Mouse (Mus musculus) lung, adult 2 months (tissue): ENCODE results near the gene Crlf3. TPM values are rescaled to one million over a fixed set of nuclear protein-coding genes. Genes with fewer than 3 reads are reported as not detected.

Experiments used
- DNase-seq: peaks from one replicate; pipeline ENCODE4 v3.0.0; 2022
- H3K4me1 ChIP-seq: fragments of 200-500 bp; 2 replicates; pipeline ENCODE4 v1.6.1; 2011; ENCODE audit warnings: low read length; ENCODE audit not compliant: control insufficient read depth, insufficient read depth
- H3K4me3 ChIP-seq: fragments of 200-500 bp; replicated peaks from 2 replicates; pipeline ENCODE3; 2011; ENCODE audit warnings: low read depth, mild to moderate bottlenecking, control low read depth, low read length; ENCODE audit errors: extremely low read depth
- CTCF ChIP-seq: fragments of 200-500 bp; IDR thresholded peaks from 2 replicates; pipeline ENCODE4 v1.5.1; 2011; ENCODE audit warnings: mild to moderate bottlenecking, low read length, control low read depth; ENCODE audit not compliant: insufficient read depth
- POLR2A ChIP-seq: fragments of 200-500 bp; IDR thresholded peaks from 2 replicates; pipeline ENCODE4 v1.6.1; 2011; ENCODE audit warnings: low read depth, mild to moderate bottlenecking, control low read depth, low read length, borderline replicate concordance; ENCODE audit errors: extremely low read depth
- WGBS: fragments of 180-500 bp; shearing (Covaris S2); methylation state at CpG from one replicate; pipeline ENCODE4 v1.1.7; 2018; 5-methylcytosine and 5-hydroxymethylcytosine counted together
- polyA plus RNA-seq: library from polyadenylated mRNA; depleted of rRNA; stranded (reverse); fragments of >200 nt; gene quantifications from 2 replicates; pipeline ENCODE4 v1.2.3, GENCODE M21; 2012; rRNA removed

Crlf3 gene
- polyA plus RNA-seq: 19.2 and 26.0 TPM in 2 replicates

DNA sequence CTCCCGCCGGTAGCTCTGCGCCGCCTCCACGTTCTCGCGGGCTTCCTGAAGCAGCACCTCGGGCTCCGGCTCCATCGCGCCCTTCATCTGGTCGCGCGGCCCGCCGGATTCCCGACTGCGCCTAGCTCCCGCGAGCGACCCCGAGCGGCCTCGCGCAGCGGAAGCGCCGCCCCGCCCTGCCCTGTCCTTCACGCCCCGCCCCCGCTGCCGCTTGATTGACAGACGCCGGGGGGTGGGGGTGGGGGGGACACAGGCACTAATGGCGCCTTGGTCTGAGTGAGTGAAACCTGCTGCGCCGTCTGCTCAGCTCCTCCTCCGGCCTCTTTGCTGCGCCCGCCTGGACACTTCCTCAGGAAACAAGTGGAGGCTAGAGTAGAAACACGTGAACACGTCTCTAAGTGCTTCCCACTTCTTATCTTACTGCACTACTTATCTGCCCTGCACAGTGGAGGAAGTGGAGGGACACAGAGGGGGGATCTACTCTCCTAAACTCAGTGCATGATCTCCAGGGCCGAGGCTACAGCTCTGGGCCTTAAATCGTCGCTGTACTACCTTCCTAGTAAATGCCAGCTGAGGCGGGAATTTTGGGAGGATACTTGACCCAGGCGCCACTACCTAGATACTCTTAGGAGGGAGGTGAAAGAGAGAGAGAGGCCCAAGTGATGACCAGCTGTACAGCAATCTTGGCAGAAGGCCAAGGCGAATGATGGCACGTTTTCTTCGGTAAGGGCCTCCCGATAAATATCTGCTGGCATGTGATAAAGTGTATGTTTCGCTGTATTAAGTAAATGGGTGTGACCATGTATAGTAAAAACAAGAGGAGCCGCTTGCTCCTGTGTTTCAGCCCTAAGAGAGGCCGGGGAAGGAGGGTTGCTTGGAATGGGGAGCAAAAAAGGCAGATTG, at the start of gene Crlf3:
TSS of gene Crlf3 (minus strand) at position 166 of the 903 bp plus-strand sequence.
- TF ChIP-seq POLR2A: peak; percentile 76
- no peak for TF ChIP-seq CTCF
- peak within 1 kb of the TSS; percentile 95 for H3K4me3 ChIP-seq
- H3K4me1 ChIP-seq: peaks cover 7% of the 10 kb centered on the region; the same call in 1 of the 2 replicates
- 2% methylated on average over 54 of the region's 55 CpGs for WGBS
- DNase-seq: peak; percentile 93

DNA sequence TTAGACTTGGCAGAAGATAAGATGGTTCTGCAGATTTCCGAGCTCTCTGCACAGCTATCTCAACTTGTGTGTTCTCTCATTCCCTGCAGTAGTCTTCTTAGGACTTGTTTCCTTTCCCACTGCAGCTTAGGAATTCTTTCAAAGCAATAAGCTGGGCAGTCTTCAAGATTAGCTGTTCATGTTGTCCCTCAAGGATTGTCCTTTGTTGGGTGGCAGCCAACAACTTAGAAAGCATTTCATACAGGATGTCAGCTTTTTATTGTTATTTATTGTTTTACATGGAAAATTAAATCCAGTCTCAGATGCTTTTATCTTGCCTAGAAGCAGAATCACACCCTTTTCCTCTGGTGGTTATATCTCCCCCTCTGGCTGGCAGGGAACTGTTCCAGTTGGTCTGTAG, 35.6 kb upstream of the Crlf3 start:
- TF ChIP-seq POLR2A (no peak), CTCF (no peak)
- H3K4me1 ChIP-seq: no peaks in the 10 kb centered on the region
- DNase-seq: no peak
- H3K4me3 ChIP-seq: no peak overlapping the region
- 50% methylated on average over 1 of the region's 1 CpGs for WGBS

DNA sequence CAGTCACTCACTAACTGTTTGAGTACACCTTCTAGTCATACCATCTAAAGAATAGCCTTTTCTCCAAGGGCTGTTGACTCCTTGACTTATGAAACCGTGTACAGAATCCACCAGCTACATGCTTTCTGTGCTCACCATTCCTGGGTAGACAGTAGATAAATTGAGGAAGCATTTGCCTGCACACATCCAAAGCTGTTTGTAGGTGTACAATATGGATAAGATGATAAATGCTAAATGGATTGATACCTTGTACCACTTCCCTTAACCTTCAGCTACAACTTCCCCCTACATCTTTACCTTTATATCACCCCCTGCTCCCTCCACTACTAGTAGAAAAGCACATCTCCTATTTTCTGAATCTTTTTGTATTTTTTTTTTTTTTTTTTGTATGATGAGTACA, 23.6 kb upstream of the Crlf3 start:
- DNase-seq: no peak
- 83% methylated on average over 1 of the region's 1 CpGs for WGBS
- TF ChIP-seq POLR2A: no peak
- no peak for TF ChIP-seq CTCF
- Histone ChIP-seq H3K4me3 (no peak overlapping the region), H3K4me1 (no peaks in the 10 kb centered on the region)

DNA sequence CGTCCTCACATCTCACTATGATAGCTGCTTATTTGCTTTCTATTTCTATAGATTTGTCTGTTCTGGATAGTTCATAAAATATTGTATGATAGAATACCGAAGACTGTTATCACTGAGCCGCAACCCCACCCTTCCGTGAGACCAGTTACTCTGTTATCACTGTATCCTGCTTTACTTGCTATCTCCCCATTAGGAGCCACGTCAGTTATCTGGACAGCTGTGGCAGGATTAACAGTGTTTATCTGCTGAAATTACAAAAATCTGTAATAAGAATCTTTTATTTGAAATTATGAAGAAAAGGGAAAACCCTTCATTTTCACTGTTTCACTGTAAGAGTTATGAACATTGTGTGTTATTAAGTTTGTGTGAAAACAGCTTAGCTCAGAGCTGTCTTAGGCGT, 20.5 kb upstream of the Crlf3 start:
- no peak for TF ChIP-seq POLR2A
- TF ChIP-seq CTCF: no peak
- no peaks in the 10 kb centered on the region for H3K4me1 ChIP-seq
- no peak overlapping the region for H3K4me3 ChIP-seq
- no peak for DNase-seq
- WGBS: 89% methylated on average over 6 of the region's 6 CpGs

DNA sequence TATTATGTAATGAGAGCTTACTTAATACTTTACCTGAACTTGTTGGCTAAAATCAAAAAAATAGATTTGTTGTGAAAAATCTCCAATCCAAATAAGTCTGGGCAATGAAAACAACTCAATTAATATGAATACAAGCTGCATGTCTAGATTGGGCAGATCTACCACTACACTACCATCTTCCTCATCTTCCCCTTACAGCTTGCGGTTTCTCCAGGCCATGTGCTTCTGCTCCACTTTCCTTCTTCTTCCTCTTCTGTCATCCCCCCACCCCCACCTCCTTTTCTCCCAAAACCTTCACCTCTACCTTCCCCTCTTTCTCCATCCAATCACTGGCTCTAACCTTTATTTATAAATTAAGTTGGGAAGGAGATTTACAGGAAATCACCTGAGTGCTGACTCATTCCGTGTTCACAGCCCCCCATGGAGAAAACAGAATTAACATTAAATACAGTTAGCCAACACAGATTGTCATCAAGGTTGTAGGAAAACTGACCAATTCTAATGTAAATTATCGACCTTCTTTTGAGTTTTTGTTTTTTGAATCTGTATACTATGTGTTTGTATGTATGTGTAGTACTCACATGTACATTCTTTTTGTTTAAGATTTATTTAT, 17.8 kb upstream of the Crlf3 start:
- no peak for DNase-seq
- H3K4me1 ChIP-seq: no peaks in the 10 kb centered on the region
- TF ChIP-seq POLR2A: no peak
- TF ChIP-seq CTCF: no peak
- 88% methylated on average over 3 of the region's 3 CpGs for WGBS
- H3K4me3 ChIP-seq: no peak overlapping the region

DNA sequence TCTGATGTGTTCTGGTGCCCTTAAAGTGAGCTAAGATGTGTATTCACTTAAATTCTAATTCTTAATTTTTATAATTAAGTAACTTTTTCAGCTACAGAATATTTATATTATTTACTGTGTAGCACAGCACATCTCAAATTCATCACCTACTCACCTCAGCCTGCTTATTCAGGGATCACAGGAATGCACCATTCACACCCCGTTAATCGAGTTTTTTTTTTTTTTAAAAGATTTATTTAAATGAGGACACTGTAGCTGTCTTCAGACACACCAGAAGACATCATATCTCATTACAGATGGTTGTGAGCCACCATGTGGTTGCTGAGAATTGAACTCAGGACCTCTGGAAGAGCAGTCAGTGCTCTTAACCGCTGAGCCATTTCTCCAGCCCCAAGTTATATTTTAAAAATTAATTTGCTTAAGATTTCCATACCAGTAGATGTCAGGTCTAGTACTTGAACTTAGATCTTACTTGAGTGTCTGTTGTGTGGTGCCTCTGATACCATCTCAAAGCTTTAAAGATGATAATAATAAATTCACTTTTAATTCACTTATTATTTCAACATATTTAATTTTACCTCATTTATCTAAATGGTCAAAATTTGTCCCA, 9.9 kb upstream of the Crlf3 start:
- no peak overlapping the region for H3K4me3 ChIP-seq
- TF ChIP-seq POLR2A (no peak), CTCF (no peak)
- DNase-seq: no peak
- H3K4me1 ChIP-seq: peaks cover 6% of the 10 kb centered on the region; the same call in 1 of the 2 replicates
- WGBS: 48% methylated on average over 3 of the region's 3 CpGs

DNA sequence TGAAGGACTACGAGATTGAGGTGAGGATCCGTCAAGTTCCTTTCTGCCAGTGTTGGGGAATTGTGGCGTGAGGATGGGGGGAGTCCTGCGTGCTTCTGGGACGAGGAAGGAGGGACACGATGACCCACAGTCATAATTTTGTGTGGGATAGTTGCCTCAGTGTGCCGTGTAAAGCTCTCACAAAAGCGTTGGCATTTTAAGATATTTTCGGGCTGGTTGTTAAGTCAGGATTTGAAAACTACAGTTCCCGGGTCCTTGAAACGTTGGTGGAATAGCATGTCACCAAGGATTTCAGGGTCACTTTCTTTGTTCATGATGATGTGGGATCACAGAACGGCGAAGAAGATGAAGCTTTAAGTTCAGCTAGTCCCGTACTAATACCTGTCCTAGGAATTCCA, 9.0 kb upstream of the Crlf3 start:
- Histone ChIP-seq H3K4me3 (peak overlapping the region; percentile 88), H3K4me1 (peaks cover 8% of the 10 kb centered on the region; the same call in 1 of the 2 replicates)
- TF ChIP-seq POLR2A (no peak), CTCF (no peak)
- DNase-seq: no peak
- WGBS: under 1% methylated on average over 14 of the region's 14 CpGs

DNA sequence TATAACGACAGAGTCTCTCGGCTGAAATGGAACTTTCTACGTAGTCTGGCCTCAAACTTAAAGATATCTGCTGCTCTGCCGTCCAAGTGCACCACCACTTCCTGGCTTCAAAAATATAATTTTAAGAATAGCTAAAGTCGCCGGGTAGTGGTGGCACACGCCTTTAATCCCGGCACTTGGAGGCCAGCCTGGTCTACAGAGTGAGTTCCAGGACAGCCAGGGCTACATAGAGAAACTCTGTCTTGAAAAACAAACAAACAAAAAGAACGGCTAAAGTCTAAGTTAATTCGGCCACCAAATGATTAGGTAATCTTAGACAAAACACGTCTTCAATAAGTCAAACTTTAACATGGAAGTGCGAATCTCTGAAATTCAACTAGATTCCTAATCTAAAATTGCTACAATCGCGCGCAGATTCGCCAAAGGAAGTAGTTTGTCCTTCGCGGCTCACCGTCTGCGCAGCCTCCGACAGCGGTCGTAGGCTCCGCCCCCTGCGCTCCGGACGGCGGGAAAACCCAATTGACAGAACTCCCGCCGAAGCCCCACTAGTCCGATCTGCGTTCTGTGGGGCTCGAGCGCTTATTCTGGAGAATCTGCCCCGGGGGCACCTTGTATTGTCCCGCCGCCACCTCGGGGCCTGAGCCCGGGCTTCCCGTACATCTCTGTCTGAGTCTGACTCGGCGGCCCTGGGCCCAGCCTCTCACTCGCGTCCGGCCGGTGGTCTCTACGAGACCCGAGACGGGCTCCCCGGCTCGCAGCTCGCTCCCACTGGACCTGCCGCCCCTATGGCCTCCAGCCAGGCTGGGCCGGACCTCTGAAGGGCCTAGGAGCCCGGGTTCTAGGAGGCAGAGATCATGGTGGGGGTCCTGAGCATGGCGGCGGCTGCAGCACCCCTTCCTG, 8.4 kb upstream of the Crlf3 start, which contains the start of gene Atad5:
TSS of gene Atad5 (plus strand) at position 484 of the 900 bp plus-strand sequence.
- no peak for TF ChIP-seq CTCF
- no peak for TF ChIP-seq POLR2A
- Histone ChIP-seq H3K4me3 (peak within 1 kb of the TSS; percentile 88), H3K4me1 (peaks cover 8% of the 10 kb centered on the region; the same call in 1 of the 2 replicates)
- 3% methylated on average over 57 of the region's 57 CpGs for WGBS
- peak; percentile 89 for DNase-seq
